Mouse (Mus musculus) spleen, adult 12 weeks (tissue): ENCODE measurements around the gene Plch2.

Source experiments
- DNase-seq: peaks from one replicate; pipeline ENCODE4 v3.0.0; 2022; ENCODE audit warnings: low spot score

The Plch2 gene

GRCm38 (mm10) chr4:154986096-154986495 lies 70.5 kb downstream of the Plch2 start:
- DNase-seq: peak; percentile 61

GRCm38 (mm10) chr4:154985151-154985777 lies 71.3 kb downstream of the Plch2 start:
- no peak for DNase-seq

GRCm38 (mm10) chr4:154983767-154984166 lies 72.8 kb downstream of the Plch2 start:
- no peak for DNase-seq

- DNase-seq: no peak
Observed at GRCm38 (mm10) chr4:154982247-154983120, 74.1 kb downstream of the Plch2 start.

- DNase-seq: no peak
Observed at GRCm38 (mm10) chr4:154981530-154981929, 75.1 kb downstream of the Plch2 start.

GRCm38 (mm10) chr4:154981076-154981475 lies 75.5 kb downstream of the Plch2 start:
- no peak for DNase-seq

GRCm38 (mm10) chr4:154980110-154980509 lies 76.5 kb downstream of the Plch2 start:
- DNase-seq: no peak

- no peak for DNase-seq
Observed at GRCm38 (mm10) chr4:154974163-154974611, 82.4 kb downstream of the Plch2 start.

- no peak for DNase-seq
Observed at GRCm38 (mm10) chr4:154972546-154972945, 84.0 kb downstream of the Plch2 start.

- no peak for DNase-seq
Observed at GRCm38 (mm10) chr4:154967173-154967572, 89.4 kb downstream of the Plch2 start.

- DNase-seq: no peak
Observed at GRCm38 (mm10) chr4:154965856-154966255, 90.7 kb downstream of the Plch2 start.

GRCm38 (mm10) chr4:154964581-154965235 lies 91.9 kb downstream of the Plch2 start:
- DNase-seq: peak; percentile 38

- DNase-seq: peak; percentile 78
Observed at GRCm38 (mm10) chr4:154963901-154964580, 92.5 kb downstream of the Plch2 start, which contains the start of gene Pank4. TSS of gene Pank4 (plus strand) at chr4:154964123.

- DNase-seq: no peak
Observed at GRCm38 (mm10) chr4:154963190-154963836, 93.3 kb downstream of the Plch2 start.

GRCm38 (mm10) chr4:154962683-154963082 lies 93.9 kb downstream of the Plch2 start:
- no peak for DNase-seq

- DNase-seq: peak; percentile 50
Observed at GRCm38 (mm10) chr4:154961911-154962310, 94.7 kb downstream of the Plch2 start.

GRCm38 (mm10) chr4:154961226-154961738 lies 95.3 kb downstream of the Plch2 start:
- DNase-seq: no peak

- DNase-seq: no peak
Observed at GRCm38 (mm10) chr4:154960690-154961225, 95.8 kb downstream of the Plch2 start, which contains the start of gene Hes5. TSS of gene Hes5 (plus strand) at chr4:154960923.

GRCm38 (mm10) chr4:154960021-154960689 lies 96.4 kb downstream of the Plch2 start:
- DNase-seq: no peak

- DNase-seq: no peak
Observed at GRCm38 (mm10) chr4:154958621-154959020, 98.0 kb downstream of the Plch2 start.
